Comparison of ENCODE assay signal across 44 mouse cellular contexts in the genomic region with DNA sequence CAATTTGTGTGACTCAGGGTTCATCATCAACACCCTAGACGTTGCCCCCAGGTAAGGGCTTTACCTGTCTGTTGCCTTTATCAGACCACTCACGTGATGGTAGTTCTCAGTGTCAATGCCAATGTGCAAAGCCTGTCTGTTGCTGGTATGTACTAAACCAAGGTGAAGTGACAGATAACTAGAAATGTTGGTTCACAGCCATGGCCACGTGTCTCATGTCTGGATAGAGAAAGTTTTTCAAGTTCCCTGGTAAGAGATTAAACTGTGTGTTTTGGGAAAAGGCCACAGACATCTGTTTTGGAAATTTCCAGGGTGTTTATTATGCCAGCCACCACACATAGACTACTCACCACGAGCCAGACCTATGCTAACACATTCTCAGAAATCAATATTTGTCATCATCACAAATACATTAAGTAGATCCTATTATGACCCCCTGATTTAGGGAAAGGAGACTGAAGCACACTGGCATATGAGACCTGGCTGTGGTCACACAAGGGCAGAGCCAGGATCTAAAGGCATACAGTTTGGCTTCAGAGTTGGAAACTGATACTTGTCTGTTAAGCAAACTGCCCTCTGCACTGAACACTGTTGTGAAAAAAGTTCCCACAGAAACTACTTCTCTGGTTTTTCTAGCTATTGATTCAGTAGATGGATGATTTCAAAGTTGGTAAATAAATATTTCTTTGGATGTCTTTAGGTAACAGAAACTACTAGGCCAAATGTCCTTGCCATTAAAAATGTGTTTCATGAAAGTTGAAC. TPM values are rescaled to one million over a fixed set of nuclear protein-coding genes. Genes with fewer than 3 reads are reported as not detected.
"Had no signal": no experiment of that assay in that cellular context is flagged by ENCODE, and none has a peak within 500 bp of the region (broad histone marks: within the 10 kb centered on the region; RNA-seq: fewer than 3 reads in every experiment).

No protein-coding gene starts in this region.

- H3K27me3 ChIP-seq: limb, embryonic 12.5 days; limb, embryonic 13.5 days; limb, embryonic 15.5 days; liver, embryonic 13.5 days; liver, embryonic 15.5 days; lung, embryonic 15.5 days; midbrain, embryonic 12.5 days; midbrain, embryonic 13.5 days; midbrain, embryonic 15.5 days; neural tube, embryonic 12.5 days had no signal

- H3K4me1 ChIP-seq: limb, embryonic 15.5 days; liver, embryonic 13.5 days; liver, embryonic 15.5 days; lung, embryonic 15.5 days; megakaryocyte, embryonic 14.5 days; midbrain, embryonic 10.5 days; midbrain, embryonic 12.5 days; midbrain, embryonic 13.5 days; midbrain, embryonic 15.5 days; neural tube, embryonic 12.5 days had no signal

- H3K4me2 ChIP-seq: limb, embryonic 12.5 days; limb, embryonic 13.5 days; limb, embryonic 15.5 days; liver, embryonic 11.5 days; liver, embryonic 13.5 days; liver, embryonic 15.5 days; lung, embryonic 14.5 days; lung, embryonic 15.5 days; midbrain, embryonic 11.5 days; midbrain, embryonic 12.5 days; midbrain, embryonic 13.5 days; midbrain, embryonic 15.5 days; neural tube, embryonic 12.5 days had no signal

- H3K9me3 ChIP-seq: limb, embryonic 10.5 days; limb, embryonic 12.5 days; limb, embryonic 13.5 days; limb, embryonic 15.5 days; liver, embryonic 13.5 days; liver, embryonic 15.5 days; lung, embryonic 15.5 days; megakaryocyte, embryonic 14.5 days; midbrain, embryonic 10.5 days; midbrain, embryonic 12.5 days; midbrain, embryonic 13.5 days; midbrain, embryonic 15.5 days; neural tube, embryonic 12.5 days had no signal

- H3K9ac ChIP-seq: limb, embryonic 12.5 days; limb, embryonic 13.5 days; limb, embryonic 15.5 days; liver, embryonic 13.5 days; liver, embryonic 14.5 days; liver, embryonic 15.5 days; lung, embryonic 14.5 days; lung, embryonic 15.5 days; midbrain, embryonic 12.5 days; midbrain, embryonic 13.5 days; midbrain, embryonic 15.5 days; neural tube, embryonic 12.5 days had no signal

- H3K4me3 ChIP-seq: left cerebral cortex, adult 2 months; limb, embryonic 10.5 days; limb, embryonic 12.5 days; limb, embryonic 13.5 days; limb, embryonic 15.5 days; liver, embryonic 13.5 days; liver, embryonic 15.5 days; lung, embryonic 15.5 days; megakaryocyte, embryonic 14.5 days; midbrain, embryonic 10.5 days; midbrain, embryonic 12.5 days; midbrain, embryonic 13.5 days; midbrain, embryonic 15.5 days; myocyte; neural tube, embryonic 12.5 days had no signal

- DNase-seq: left cerebral cortex, postnatal 4 days; liver, embryonic 13.5 days; lung, adult 2 months; lung, embryonic 14.5 days; lung, postnatal 10 days; lung, postnatal 14 days; lung, postnatal 36 days; lung, postnatal 4 days; midbrain, embryonic 14.5 days had no signal

- H3K36me3 ChIP-seq: limb, embryonic 10.5 days; limb, embryonic 12.5 days; limb, embryonic 13.5 days; limb, embryonic 15.5 days; liver, embryonic 13.5 days; liver, embryonic 15.5 days; lung, embryonic 15.5 days; midbrain, embryonic 10.5 days; midbrain, embryonic 12.5 days; midbrain, embryonic 13.5 days; midbrain, embryonic 15.5 days; neural tube, embryonic 12.5 days had no signal

- H3K27ac ChIP-seq: left cerebral cortex, adult 2 months; limb, embryonic 10.5 days; limb, embryonic 12.5 days; limb, embryonic 13.5 days; limb, embryonic 15.5 days; liver, embryonic 13.5 days; liver, embryonic 14.5 days; liver, embryonic 15.5 days; lung, embryonic 15.5 days; macrophage; midbrain, embryonic 10.5 days; midbrain, embryonic 12.5 days; midbrain, embryonic 13.5 days; midbrain, embryonic 15.5 days; neural tube, embryonic 12.5 days had no signal

- ATAC-seq: lung, postnatal 0 days; midbrain, embryonic 13.5 days; midbrain, embryonic 15.5 days; midbrain, embryonic 16.5 days had no signal

RNA-seq across cellular contexts. Expression of gene Slc17a2, which starts 13.6 kb away (rescaled TPM):
- total RNA-seq: left cerebral cortex, adult 18-20 months; left cerebral cortex, adult 2 months; left cerebral cortex, adult 8-10 months; left cerebral cortex, postnatal 10 days; left cerebral cortex, postnatal 14 days; left cerebral cortex, postnatal 25 days; left cerebral cortex, postnatal 36 days; left cerebral cortex, postnatal 4 days; megakaryocyte progenitor cell, adult 5-6 weeks; megakaryocyte, adult 5-6 weeks; megakaryocyte-erythroid progenitor cell, adult 5-6 weeks; monocyte, adult 5-6 weeks had no signal
- polyA plus RNA-seq: limb, embryonic 10.5 days; limb, embryonic 11.5 days; limb, embryonic 12.5 days; limb, embryonic 13.5 days; limb, embryonic 15.5 days; lung, embryonic 14.5 days; lung, embryonic 15.5 days; lung, embryonic 16.5 days; macrophage; midbrain, embryonic 10.5 days; midbrain, embryonic 11.5 days; midbrain, embryonic 12.5 days; midbrain, embryonic 13.5 days; midbrain, embryonic 14.5 days; midbrain, embryonic 15.5 days; midbrain, embryonic 16.5 days; midbrain, postnatal 0 days; myocyte; neural tube, embryonic 11.5 days; neural tube, embryonic 12.5 days had no signal

RNA-seq across cellular contexts. Expression of gene Slc17a3, which starts 18.9 kb away (rescaled TPM):
- total RNA-seq: left cerebral cortex, adult 18-20 months; left cerebral cortex, adult 2 months; left cerebral cortex, postnatal 36 days; megakaryocyte, adult 5-6 weeks; megakaryocyte-erythroid progenitor cell, adult 5-6 weeks; monocyte, adult 5-6 weeks had no signal
- polyA plus RNA-seq: limb, embryonic 10.5 days; limb, embryonic 11.5 days; limb, embryonic 12.5 days; lung, adult 2 months; lung, embryonic 14.5 days; lung, embryonic 15.5 days; lung, embryonic 16.5 days; lung, postnatal 0 days; macrophage; midbrain, embryonic 10.5 days; midbrain, embryonic 11.5 days; midbrain, embryonic 12.5 days; midbrain, embryonic 13.5 days; midbrain, embryonic 14.5 days; midbrain, embryonic 15.5 days; midbrain, embryonic 16.5 days; midbrain, postnatal 0 days; myocyte; neural tube, embryonic 11.5 days had no signal

RNA-seq across cellular contexts. Expression of gene Slc17a1, which starts 47.2 kb away (rescaled TPM):
- total RNA-seq: left cerebral cortex, adult 18-20 months; left cerebral cortex, adult 2 months; left cerebral cortex, adult 8-10 months; left cerebral cortex, postnatal 10 days; left cerebral cortex, postnatal 14 days; left cerebral cortex, postnatal 25 days; left cerebral cortex, postnatal 36 days; left cerebral cortex, postnatal 4 days; megakaryocyte progenitor cell, adult 5-6 weeks; megakaryocyte, adult 5-6 weeks; megakaryocyte-erythroid progenitor cell, adult 5-6 weeks; midbrain, postnatal 0 days; monocyte, adult 5-6 weeks had no signal
- polyA plus RNA-seq: limb, embryonic 10.5 days; limb, embryonic 11.5 days; limb, embryonic 12.5 days; limb, embryonic 13.5 days; limb, embryonic 15.5 days; liver, embryonic 11.5 days; lung, adult 2 months; lung, embryonic 14.5 days; lung, embryonic 16.5 days; lung, postnatal 0 days; macrophage; midbrain, embryonic 10.5 days; midbrain, embryonic 12.5 days; midbrain, embryonic 14.5 days; midbrain, embryonic 15.5 days; midbrain, embryonic 16.5 days; midbrain, postnatal 0 days; myocyte; neural tube, embryonic 11.5 days; neural tube, embryonic 12.5 days had no signal

RNA-seq across cellular contexts. Expression of gene Trim38, which starts 50.6 kb away (rescaled TPM):
- total RNA-seq: left cerebral cortex, adult 18-20 months; left cerebral cortex, adult 2 months; left cerebral cortex, adult 8-10 months; left cerebral cortex, postnatal 14 days; left cerebral cortex, postnatal 25 days; left cerebral cortex, postnatal 36 days; left cerebral cortex, postnatal 4 days; megakaryocyte, adult 5-6 weeks; megakaryocyte-erythroid progenitor cell, adult 5-6 weeks; midbrain, postnatal 0 days; monocyte, adult 5-6 weeks had no signal
- polyA plus RNA-seq: limb, embryonic 10.5 days; limb, embryonic 11.5 days; limb, embryonic 13.5 days; limb, embryonic 15.5 days; liver, embryonic 11.5 days; liver, embryonic 15.5 days; liver, embryonic 16.5 days; lung, adult 2 months; lung, embryonic 14.5 days; lung, embryonic 15.5 days; lung, embryonic 16.5 days; lung, postnatal 0 days; macrophage; midbrain, embryonic 11.5 days; midbrain, embryonic 12.5 days; midbrain, embryonic 14.5 days; midbrain, embryonic 15.5 days; midbrain, embryonic 16.5 days; myocyte; neural tube, embryonic 11.5 days; neural tube, embryonic 12.5 days had no signal

RNA-seq across cellular contexts. Expression of gene Hist1h1a, which starts 56.9 kb away (rescaled TPM):
- polyA plus RNA-seq: lung, adult 2 months; macrophage; midbrain, embryonic 14.5 days; midbrain, embryonic 16.5 days; midbrain, postnatal 0 days had no signal
